Mouse (Mus musculus): Measurements from ENCODE around the gene Stard13.

DNA sequence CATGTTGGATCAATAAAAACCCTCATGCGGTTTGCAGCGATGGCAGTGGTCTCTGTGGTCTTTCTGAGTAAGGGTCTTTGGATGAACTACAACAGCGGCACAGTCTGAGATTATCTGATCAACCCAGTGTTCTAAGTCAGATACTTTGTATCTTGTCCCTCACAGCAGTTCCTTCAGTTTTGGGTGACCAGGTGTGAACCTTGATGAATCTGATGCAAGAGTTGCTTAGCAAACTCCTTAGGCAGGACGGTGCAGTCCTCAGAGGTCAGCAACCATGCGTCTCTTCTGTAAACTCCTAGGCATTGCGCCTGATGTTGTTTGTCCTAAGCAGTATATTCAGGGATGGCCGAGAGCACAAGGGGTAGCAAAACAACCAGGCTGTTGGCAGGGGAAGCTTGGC, 232.5 kb downstream of the Stard13 start:
- TF ChIP-seq POLR2A (IDR thresholded peaks at IDR 0.05; ENCODE audit: insufficient read depth, low read depth, low read length) (no peak), CTCF (IDR thresholded peaks at IDR 0.05; ENCODE audit: insufficient read depth, low read depth, low read length) (no peak)
